16 mouse cellular contexts compared by ENCODE assay signal in genomic region chr8:103199696-103200615, GRCm38 (mm10).
DNase-seq lines count a peak whose midpoint lies in the region; ATAC-seq and TF ChIP-seq lines count a peak whose summit lies in the region.
"Had no signal": no experiment of that assay in that cellular context is flagged by ENCODE, and none has a peak within 500 bp of the region (broad histone marks: within the 10 kb centered on the region; RNA-seq: fewer than 3 reads in every experiment).

No protein-coding gene starts in this region.

- H3K9me3 ChIP-seq in midbrain, postnatal 0 days (ENCODE audit: low read length) = no peaks in the 10 kb centered on the region
- H3K9me3 ChIP-seq in midbrain, embryonic 11.5 days (ENCODE audit: control insufficient read depth, low read length) = no peaks in the 10 kb centered on the region
- H3K9me3 ChIP-seq: heart, embryonic 13.5 days; liver, embryonic 13.5 days had no signal

- 74% methylated on average over 11 of the region's 11 CpGs for WGBS in midbrain, postnatal 0 days
- WGBS in midbrain, embryonic 11.5 days = 79% methylated on average over 11 of the region's 11 CpGs

- H3K9ac ChIP-seq in midbrain, postnatal 0 days (replicated peaks; ENCODE audit: low read length, poor library complexity, severe bottlenecking) = no peak overlapping the region
- H3K9ac ChIP-seq in midbrain, embryonic 11.5 days (ENCODE audit: low read length) = no peak overlapping the region
- H3K9ac ChIP-seq: heart, embryonic 13.5 days; liver, embryonic 13.5 days had no signal

- intact Hi-C loops in left cerebral cortex, adult 2 months (cut with DNase I) = no loop called here

- no peaks in the 10 kb centered on the region for H3K36me3 ChIP-seq in midbrain, postnatal 0 days (ENCODE audit: insufficient read depth, low read length)
- no peaks in the 10 kb centered on the region for H3K36me3 ChIP-seq in midbrain, embryonic 11.5 days (ENCODE audit: control insufficient read depth, insufficient read depth, low read length)
- H3K36me3 ChIP-seq: G1E; heart, embryonic 13.5 days; liver, embryonic 13.5 days had no signal

- H3K27ac ChIP-seq in midbrain, postnatal 0 days (ENCODE audit: low read depth, low read length) = no peak overlapping the region
- H3K27ac ChIP-seq in midbrain, embryonic 11.5 days (ENCODE audit: low read depth, low read length) = no peak overlapping the region
- H3K27ac ChIP-seq in embryonic fibroblast, embryonic 13.5 days (ENCODE audit: insufficient read depth, low read length) = peak overlapping the region; percentile 55
- H3K27ac ChIP-seq in left cerebral cortex, adult 2 months = no peak overlapping the region
- H3K27ac ChIP-seq: heart, embryonic 13.5 days; liver, embryonic 13.5 days had no signal

- no peak for TF ChIP-seq CTCF in midbrain, postnatal 0 days (IDR thresholded peaks at IDR 0.05)
- TF ChIP-seq CTCF in embryonic fibroblast, embryonic 13.5 days (IDR thresholded peaks at IDR 0.05; ENCODE audit: borderline replicate concordance, insufficient read depth, low read length) = no peak
- no peak for TF ChIP-seq CTCF in left cerebral cortex, adult 2 months (IDR thresholded peaks at IDR 0.05)

- DNase-seq in frontal cortex, postnatal 10 days (ENCODE audit: low spot score in 2 of 2) = no peak
- DNase-seq in midbrain, postnatal 0 days (ENCODE audit: low spot score) = peak; percentile 26
- DNase-seq in midbrain, embryonic 11.5 days (ENCODE audit: low spot score, missing footprints) = no peak
- DNase-seq in mesoderm, embryonic 11.5 days (ENCODE audit: low read depth, low spot score) = peak; percentile 23
- DNase-seq in cerebellum, adult 11 months = no peak
- no peak for DNase-seq in left cerebral cortex, adult 2 months (ENCODE audit: extremely low spot score in 1 of 2, low spot score in 2 of 2)
- DNase-seq: B cell, adult 2 months; cerebellum, postnatal 25 days; gastrocnemius, postnatal 10 days; kidney, postnatal 25 days; liver, embryonic 13.5 days; thymus, postnatal 4 days had no signal

- no peaks in the 10 kb centered on the region for H3K4me1 ChIP-seq in midbrain, postnatal 0 days (ENCODE audit: insufficient read depth, low read length)
- no peaks in the 10 kb centered on the region for H3K4me1 ChIP-seq in midbrain, embryonic 11.5 days (ENCODE audit: control insufficient read depth, insufficient read depth, low read length)
- peaks cover 12% of the 10 kb centered on the region for H3K4me1 ChIP-seq in embryonic fibroblast, embryonic 13.5 days (ENCODE audit: control insufficient read depth, insufficient read depth, low read length)
- H3K4me1 ChIP-seq: liver, embryonic 13.5 days had no signal

- ATAC-seq in frontal cortex, adult (ENCODE audit: low TSS enrichment) = peak; percentile 50
- no peak for ATAC-seq in midbrain, postnatal 0 days (ENCODE audit: low FRiP score)
- ATAC-seq in midbrain, embryonic 11.5 days (ENCODE audit: low FRiP score) = no peak

- H3K4me2 ChIP-seq in midbrain, postnatal 0 days (ENCODE audit: low read depth, low read length, poor library complexity, severe bottlenecking) = no peak overlapping the region
- no peak overlapping the region for H3K4me2 ChIP-seq in midbrain, embryonic 11.5 days
- H3K4me2 ChIP-seq: heart, embryonic 13.5 days; liver, embryonic 13.5 days had no signal

- H3K27me3 ChIP-seq in midbrain, postnatal 0 days (ENCODE audit: insufficient read depth, low read length) = no peaks in the 10 kb centered on the region
- no peaks in the 10 kb centered on the region for H3K27me3 ChIP-seq in midbrain, embryonic 11.5 days (ENCODE audit: control insufficient read depth, insufficient read depth, low read length)
- H3K27me3 ChIP-seq: heart, embryonic 13.5 days; liver, embryonic 13.5 days had no signal

- TF ChIP-seq POLR2A in embryonic fibroblast, embryonic 13.5 days (IDR thresholded peaks at IDR 0.05; ENCODE audit: low read depth, low read length) = no peak

- H3K4me3 ChIP-seq in midbrain, postnatal 0 days (ENCODE audit: low read depth, low read length) = no peak overlapping the region
- no peak overlapping the region for H3K4me3 ChIP-seq in midbrain, embryonic 11.5 days (ENCODE audit: low read depth, low read length)
- no peak overlapping the region for H3K4me3 ChIP-seq in embryonic fibroblast, embryonic 13.5 days (ENCODE audit: insufficient read depth, low read length)
- no peak overlapping the region for H3K4me3 ChIP-seq in left cerebral cortex, adult 2 months
- H3K4me3 ChIP-seq: heart, embryonic 13.5 days; liver, embryonic 13.5 days had no signal

Comparison
In these comparisons a context has a peak if more than half of its experiments do, and no peak if none do; other contexts are left out.
1. DNase-seq: peak in midbrain, postnatal 0 days (single experiment) and mesoderm, embryonic 11.5 days (single experiment); none in frontal cortex, postnatal 10 days (0 of 2), midbrain, embryonic 11.5 days (single experiment), cerebellum, adult 11 months (single experiment) and left cerebral cortex, adult 2 months (0 of 2).